Mouse (Mus musculus) lung, embryonic 14.5 days (tissue): Measurements from ENCODE around the gene Fam90a1b. TPM values are rescaled to one million over a fixed set of nuclear protein-coding genes. Genes with fewer than 3 reads are reported as not detected.
A peak's percentile ranks its signal among the peaks of the same experiment; 100 is the strongest.
"Not testable (repeated sequence)": the region's sequence is repeated elsewhere in the genome, so short reads cannot be mapped to it uniquely, and the experiment has no call there.

Source experiments
- ATAC-seq: fragments of 200-750 bp; cut with Nextera tagmentation; 2 replicates; pipeline ENCODE4 v1.8.0; 2017; ENCODE audit warnings: mild to moderate bottlenecking, moderate TSS enrichment, moderate library complexity; ENCODE audit not compliant: insufficient read depth
- DNase-seq: peaks from one replicate; pipeline ENCODE4 v3.0.0-alpha.2; 2015
- H3K27ac ChIP-seq: fragments of 300-500 bp; sonication (generic); 2 replicates; pipeline ENCODE4 v1.5.1; 2014; ENCODE audit warnings: low read depth, mild to moderate bottlenecking, moderate library complexity
- H3K27me3 ChIP-seq: fragments of 300-500 bp; sonication (generic); 2 replicates; pipeline ENCODE4 v1.6.1; 2014; ENCODE audit warnings: low read length, control low read depth; ENCODE audit not compliant: insufficient read depth
- H3K36me3 ChIP-seq: fragments of 300-500 bp; sonication (generic); 2 replicates; pipeline ENCODE4 v1.6.1; 2014; ENCODE audit warnings: control low read depth; ENCODE audit not compliant: insufficient read depth
- H3K4me1 ChIP-seq: fragments of 300-500 bp; sonication (generic); 2 replicates; pipeline ENCODE4 v1.6.1; 2014; ENCODE audit warnings: antibody characterized with exemption, control low read depth; ENCODE audit not compliant: insufficient read depth
- H3K4me2 ChIP-seq: fragments of 300-500 bp; sonication (generic); 2 replicates; pipeline ENCODE4 v1.6.1; 2014; ENCODE audit warnings: mild to moderate bottlenecking
- H3K4me3 ChIP-seq: fragments of 300-500 bp; sonication (generic); 2 replicates; pipeline ENCODE4 v1.5.1; 2014; ENCODE audit warnings: low read depth, low read length
- H3K9ac ChIP-seq: fragments of 300-500 bp; sonication (generic); 2 replicates; pipeline ENCODE4 v1.6.1; 2014
- H3K9me3 ChIP-seq: fragments of 300-500 bp; sonication (generic); 2 replicates; pipeline ENCODE4 v1.6.1; 2016; ENCODE audit warnings: low read depth, low read length, control low read depth
- CTCF ChIP-seq: IDR thresholded peaks from 2 replicates; pipeline ENCODE4 v1.5.1; 2016; ENCODE audit warnings: antibody characterized with exemption, low read depth
- WGBS: fragments of 180-500 bp; shearing (Covaris S2); extraction: QIAGEN DNeasy Blood & Tissue Kit; methylation state at CpG from one replicate; pipeline ENCODE4 v1.1.7; 2014; 5-methylcytosine and 5-hydroxymethylcytosine counted together
- polyA plus RNA-seq: library from polyadenylated mRNA; unstranded; fragments of >200 nt; fragmentation: Nextera tagmentation; extraction: Ambion mirVana; gene quantifications from 2 replicates; pipeline ENCODE4 v1.2.1, GENCODE M21; 2014

The Fam90a1b gene
- polyA plus RNA-seq, result not detected in 2 replicates

GRCm38 (mm10) chrX:94366670-94367241 lies at the start of gene Fam90a1b, which contains the start of gene Apoo:
Gene Fam90a1b, minus strand, starts transcription at chrX:94366777.
Gene Apoo, plus strand, starts transcription at chrX:94367117.
- peak; percentile 98 for DNase-seq
- TF ChIP-seq CTCF, result peak; percentile 75
- H3K4me1 ChIP-seq, result no peaks in the 10 kb centered on the region
- H3K27me3 ChIP-seq, result peaks cover 44% of the 10 kb centered on the region
- peak within 1 kb of the TSS; percentile 58; the same call in 1 of the 2 replicates for H3K27ac ChIP-seq
- ATAC-seq, result peak; percentile 99
- 11% methylated on average over 40 of the region's 46 CpGs for WGBS
- H3K4me2 ChIP-seq, result peak within 1 kb of the TSS; percentile 54
- no peaks in the 10 kb centered on the region for H3K36me3 ChIP-seq
- no peaks in the 10 kb centered on the region for H3K9me3 ChIP-seq
- peak within 1 kb of the TSS; percentile 55 for H3K4me3 ChIP-seq
- peak within 1 kb of the TSS; percentile 54 for H3K9ac ChIP-seq

DNA sequence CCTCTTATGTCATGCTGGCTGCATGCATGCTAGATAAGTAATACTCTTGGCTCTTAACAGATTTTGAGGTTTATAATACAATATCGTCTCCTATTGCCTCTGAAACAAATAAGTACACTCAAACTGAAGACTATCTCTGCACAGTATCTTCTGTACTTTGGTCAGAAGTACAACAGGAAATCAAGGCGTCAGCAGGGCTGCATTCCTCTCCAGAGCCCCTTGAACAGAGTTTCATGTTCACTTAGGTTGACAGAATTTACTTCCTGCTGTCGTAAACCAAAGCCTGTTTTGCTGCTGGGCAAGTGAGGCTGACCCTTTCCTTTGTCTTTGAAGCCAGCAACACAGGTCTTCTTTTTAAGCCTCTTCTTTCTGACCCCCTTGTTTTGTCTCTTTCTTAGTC lies 42.4 kb upstream of the Fam90a1b start:
- WGBS, result 45% methylated on average over 3 of the region's 3 CpGs
- Histone ChIP-seq H3K4me2 (no peak overlapping the region), H3K9me3 (no peaks in the 10 kb centered on the region), H3K27ac (no peak overlapping the region), H3K9ac (no peak overlapping the region), H3K4me1 (no peaks in the 10 kb centered on the region), H3K4me3 (no peak overlapping the region), H3K36me3 (no peaks in the 10 kb centered on the region), H3K27me3 (no peaks in the 10 kb centered on the region)
- TF ChIP-seq CTCF, result no peak
- ATAC-seq (no peak), DNase-seq (peak; percentile 5)

- no peaks in the 10 kb centered on the region for H3K9me3 ChIP-seq
- H3K27ac ChIP-seq, result no peak overlapping the region
- DNase-seq (no peak), ATAC-seq (no peak)
- no peak overlapping the region for H3K9ac ChIP-seq
- no peaks in the 10 kb centered on the region for H3K4me1 ChIP-seq
- H3K27me3 ChIP-seq, result no peaks in the 10 kb centered on the region; the same call in 1 of the 2 replicates
- H3K36me3 ChIP-seq, result peaks cover 3% of the 10 kb centered on the region; the same call in 1 of the 2 replicates
- no peak overlapping the region for H3K4me2 ChIP-seq
- WGBS, result 84% methylated on average over 5 of the region's 5 CpGs
- no peak for TF ChIP-seq CTCF
- no peak overlapping the region for H3K4me3 ChIP-seq
Observed at GRCm38 (mm10) chrX:94378734-94379133, 12.2 kb upstream of the Fam90a1b start.

GRCm38 (mm10) chrX:94367248-94367647 lies 671 bp upstream of the Fam90a1b start:
- Histone ChIP-seq H3K4me3 (peak overlapping the region; percentile 55), H3K27ac (peak overlapping the region; percentile 58; the same call in 1 of the 2 replicates), H3K4me1 (no peaks in the 10 kb centered on the region), H3K36me3 (no peaks in the 10 kb centered on the region), H3K9ac (peak overlapping the region; percentile 54), H3K27me3 (peaks cover 44% of the 10 kb centered on the region), H3K9me3 (no peaks in the 10 kb centered on the region), H3K4me2 (peak overlapping the region; percentile 49)
- no peak for TF ChIP-seq CTCF
- peak; percentile 36 for ATAC-seq
- no peak for DNase-seq
- 7% methylated on average over 17 of the region's 17 CpGs for WGBS

DNA sequence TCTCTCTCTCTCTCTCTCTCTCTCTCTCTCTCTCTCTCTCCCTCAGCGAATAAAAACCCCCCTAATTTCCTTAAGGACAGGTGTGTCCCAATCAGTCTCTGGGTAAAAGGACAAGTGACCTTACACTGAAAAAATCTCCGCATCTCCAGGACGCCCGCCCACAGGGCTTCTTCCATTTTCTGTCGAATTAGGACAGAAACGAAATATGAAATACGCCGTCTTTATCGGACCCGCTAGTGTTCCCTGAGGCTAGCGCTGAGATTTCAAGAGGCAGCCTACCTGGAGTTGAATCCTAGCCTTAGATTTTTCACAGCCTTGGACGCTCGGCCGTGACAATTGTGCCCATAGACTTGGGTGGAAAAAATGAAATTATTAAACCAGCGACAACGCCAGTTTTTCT lies 548 bp downstream of the Fam90a1b start:
- H3K27me3 ChIP-seq, result peaks cover 44% of the 10 kb centered on the region
- no peaks in the 10 kb centered on the region for H3K9me3 ChIP-seq
- no peak for ATAC-seq
- no peak overlapping the region for H3K27ac ChIP-seq
- H3K4me2 ChIP-seq, result peak overlapping the region; percentile 54
- H3K36me3 ChIP-seq, result no peaks in the 10 kb centered on the region
- H3K4me3 ChIP-seq, result peak overlapping the region; percentile 55
- peak; percentile 40 for DNase-seq
- no peak for TF ChIP-seq CTCF
- 20% methylated on average over 16 of the region's 16 CpGs for WGBS
- H3K9ac ChIP-seq, result no peak overlapping the region
- H3K4me1 ChIP-seq, result no peaks in the 10 kb centered on the region

DNA sequence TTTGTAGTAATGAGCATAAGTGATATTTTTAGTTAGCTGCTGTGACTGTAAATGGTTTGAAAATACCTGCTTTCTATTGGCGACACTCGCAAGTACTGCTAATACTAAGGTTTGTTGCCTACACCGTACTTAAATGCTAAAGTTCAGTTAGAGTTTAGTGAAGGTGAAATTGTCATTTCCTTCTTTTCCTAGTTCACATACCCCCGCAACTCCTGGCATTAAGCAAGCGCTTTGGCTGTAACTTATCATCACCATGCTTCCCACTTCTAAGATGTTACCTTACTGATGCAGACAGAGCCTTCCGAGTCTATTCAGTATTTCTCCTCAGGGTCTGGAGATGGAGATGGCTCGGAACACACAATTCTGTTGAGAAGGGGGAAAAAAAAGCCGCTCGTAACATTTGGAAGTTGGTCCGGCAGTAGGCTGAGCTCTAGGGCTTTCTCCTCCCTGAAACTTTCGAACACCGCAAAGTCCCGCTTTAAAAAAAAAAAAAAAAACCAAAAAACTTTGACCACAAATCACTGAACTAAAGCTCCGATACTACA lies 1.1 kb downstream of the Fam90a1b start:
- 18% methylated on average over 14 of the region's 14 CpGs for WGBS
- Histone ChIP-seq H3K9me3 (no peaks in the 10 kb centered on the region), H3K4me3 (no peak overlapping the region), H3K36me3 (no peaks in the 10 kb centered on the region), H3K27me3 (peaks cover 47% of the 10 kb centered on the region), H3K27ac (no peak overlapping the region), H3K4me2 (peak overlapping the region; percentile 54; the same call in 1 of the 2 replicates), H3K4me1 (no peaks in the 10 kb centered on the region), H3K9ac (no peak overlapping the region)
- DNase-seq, result peak; percentile 23
- ATAC-seq, result no peak
- TF ChIP-seq CTCF, result no peak

DNA sequence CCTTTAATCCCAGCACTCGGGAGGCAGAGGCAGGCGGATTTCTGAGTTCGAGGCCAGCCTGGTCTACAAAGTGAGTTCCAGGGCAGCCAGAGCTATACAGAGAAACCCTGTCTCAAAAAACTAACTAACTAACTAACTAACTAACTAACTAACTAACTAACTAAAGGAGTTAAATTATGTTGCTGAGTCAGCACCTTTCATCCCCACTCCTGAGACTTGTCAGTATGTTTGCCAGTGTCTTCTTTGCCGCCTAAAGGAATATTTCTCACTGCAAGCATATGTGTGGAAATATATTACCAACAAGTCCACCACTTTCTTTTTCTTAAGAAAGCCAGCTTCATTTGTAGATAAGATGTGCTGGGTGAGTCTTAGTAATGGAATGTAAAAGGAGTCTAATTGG lies 22.9 kb downstream of the Fam90a1b start:
- H3K4me2 ChIP-seq, H3K36me3 ChIP-seq, H3K4me3 ChIP-seq, ATAC-seq, DNase-seq, H3K27me3 ChIP-seq, H3K9ac ChIP-seq, H3K9me3 ChIP-seq, H3K27ac ChIP-seq, H3K4me1 ChIP-seq: not testable (repeated sequence)
- WGBS, result 95% methylated on average over 3 of the region's 4 CpGs
